In the genomic region with DNA sequence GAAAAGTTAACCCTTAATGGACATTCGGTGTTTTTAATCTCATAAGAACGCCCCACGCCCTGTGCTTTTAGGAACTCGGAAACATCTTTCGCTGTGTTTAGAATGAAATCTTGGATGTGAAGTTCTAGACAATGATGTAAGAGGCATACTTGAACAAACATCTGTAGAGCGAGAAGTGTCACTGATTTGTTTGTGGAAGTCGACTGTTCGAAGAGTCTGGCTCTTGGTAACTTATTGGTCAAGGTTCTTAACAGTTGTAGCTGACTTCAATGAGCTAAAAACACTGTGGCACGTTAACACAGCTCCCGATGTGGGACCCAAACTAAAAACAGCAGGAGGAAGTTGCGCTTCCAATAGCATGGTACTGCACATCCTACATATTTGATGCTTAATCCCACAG, we compare ENCODE assay signal across 22 mouse cellular contexts.
DNase-seq lines count a peak whose midpoint lies in the region; ATAC-seq and TF ChIP-seq lines count a peak whose summit lies in the region.
"Had no signal": no experiment of that assay in that cellular context is flagged by ENCODE, and none has a peak within 500 bp of the region (broad histone marks: within the 10 kb centered on the region; RNA-seq: fewer than 3 reads in every experiment).

No protein-coding gene starts in this region.

- no peak for TF ChIP-seq CTCF in kidney, postnatal 0 days (IDR thresholded peaks at IDR 0.05; ENCODE audit: low read depth)
- TF ChIP-seq CTCF in cortical plate, adult 2 months (IDR thresholded peaks at IDR 0.05; ENCODE audit: extremely low read depth, insufficient read depth, low read length): no peak

- no peak overlapping the region for H3K4me2 ChIP-seq in heart, embryonic 13.5 days
- 0 out of 2 replicates have a peak overlapping the region, but pooled peaks have one; percentile 2 for H3K4me2 ChIP-seq in kidney, postnatal 0 days (ENCODE audit: low read length)
- H3K4me2 ChIP-seq: embryonic facial prominence, embryonic 15.5 days; hindbrain, embryonic 14.5 days; neural tube, embryonic 13.5 days had no signal

- no peak for TF ChIP-seq POLR2A in cortical plate, adult 2 months (IDR thresholded peaks at IDR 0.05; ENCODE audit: extremely low read depth, insufficient read depth, low read length)

- no peak for DNase-seq in heart, adult 9 months (ENCODE audit: low spot score in 2 of 2)
- no peak for DNase-seq in kidney, postnatal 0 days (ENCODE audit: low spot score)
- DNase-seq in kidney, postnatal 25 days: no peak
- DNase-seq in lung, postnatal 14 days: peak; percentile 23
- DNase-seq in frontal cortex, postnatal 36 days (ENCODE audit: low spot score in 2 of 2): no peak
- DNase-seq: cerebellum, adult 2 months; cerebellum, postnatal 36 days; gastrocnemius, postnatal 14 days; retina, postnatal 1 day; right cerebral cortex, postnatal 25 days; spleen, adult 18-20 months had no signal

- H3K27ac ChIP-seq in heart, embryonic 13.5 days (replicated peaks): 0 out of 2 replicates have a peak overlapping the region, but pooled peaks have one; percentile 2
- no peak overlapping the region for H3K27ac ChIP-seq in kidney, postnatal 0 days
- peak overlapping the region; percentile 67 for H3K27ac ChIP-seq in cortical plate, adult 2 months (ENCODE audit: insufficient read depth, low read length)
- H3K27ac ChIP-seq: embryonic facial prominence, embryonic 15.5 days; hindbrain, embryonic 14.5 days; neural tube, embryonic 13.5 days had no signal

- no peaks in the 10 kb centered on the region for H3K36me3 ChIP-seq in heart, embryonic 13.5 days
- H3K36me3 ChIP-seq in kidney, postnatal 0 days (ENCODE audit: insufficient read depth, low read length): no peaks in the 10 kb centered on the region
- H3K36me3 ChIP-seq: embryonic facial prominence, embryonic 15.5 days; neural tube, embryonic 13.5 days had no signal

- H3K4me3 ChIP-seq in heart, embryonic 13.5 days: no peak overlapping the region
- H3K4me3 ChIP-seq in kidney, postnatal 0 days (replicated peaks; ENCODE audit: low read depth, low read length): no peak overlapping the region
- no peak overlapping the region for H3K4me3 ChIP-seq in cortical plate, adult 2 months (ENCODE audit: insufficient read depth, low read length)
- H3K4me3 ChIP-seq: embryonic facial prominence, embryonic 15.5 days; megakaryocyte, embryonic 14.5 days; myocyte; neural tube, embryonic 13.5 days had no signal

- H3K4me1 ChIP-seq in heart, embryonic 13.5 days: peaks cover 10% of the 10 kb centered on the region; the same call in 1 of the 2 replicates
- no peaks in the 10 kb centered on the region for H3K4me1 ChIP-seq in kidney, postnatal 0 days (replicated peaks; ENCODE audit: insufficient read depth, low read length)
- no peaks in the 10 kb centered on the region for H3K4me1 ChIP-seq in cortical plate, adult 2 months (ENCODE audit: control insufficient read depth, insufficient read depth, low read length)
- H3K4me1 ChIP-seq: megakaryocyte, embryonic 14.5 days; neural tube, embryonic 13.5 days had no signal

- ATAC-seq in heart, embryonic 13.5 days (ENCODE audit: extremely low read depth, insufficient number of reproducible peaks, low FRiP score, low TSS enrichment): no peak
- ATAC-seq in kidney, postnatal 0 days (replicated peaks; ENCODE audit: low FRiP score, low read depth): no peak
- ATAC-seq: CD4-positive, CD25-positive, alpha-beta regulatory T cell, adult 4 months; forebrain, embryonic 14.5 days; inflammation-experienced regulatory T-cells, adult 6 months; midbrain, embryonic 16.5 days had no signal

- no peak overlapping the region for H3K9ac ChIP-seq in heart, embryonic 13.5 days
- H3K9ac ChIP-seq in kidney, postnatal 0 days (ENCODE audit: low read depth, low read length): no peak overlapping the region
- H3K9ac ChIP-seq: embryonic facial prominence, embryonic 15.5 days; hindbrain, embryonic 14.5 days; neural tube, embryonic 13.5 days had no signal

- 71% methylated on average over 11 of the region's 11 CpGs for WGBS in heart, embryonic 13.5 days
- WGBS in kidney, postnatal 0 days: 79% methylated on average over 11 of the region's 11 CpGs

- no peaks in the 10 kb centered on the region for H3K27me3 ChIP-seq in heart, embryonic 13.5 days (replicated peaks)
- no peaks in the 10 kb centered on the region for H3K27me3 ChIP-seq in kidney, postnatal 0 days (ENCODE audit: insufficient read depth, low read length)
- H3K27me3 ChIP-seq: embryonic facial prominence, embryonic 15.5 days; megakaryocyte, embryonic 14.5 days; neural tube, embryonic 13.5 days had no signal

- peaks cover 4% of the 10 kb centered on the region; the same call in 1 of the 2 replicates for H3K9me3 ChIP-seq in heart, embryonic 13.5 days
- no peaks in the 10 kb centered on the region for H3K9me3 ChIP-seq in kidney, postnatal 0 days (replicated peaks; ENCODE audit: low read length)
- H3K9me3 ChIP-seq: embryonic facial prominence, embryonic 15.5 days; neural tube, embryonic 13.5 days had no signal
